Mouse (Mus musculus): ENCODE measurements around the gene Pcsk1n. TPM values are rescaled to one million over a fixed set of nuclear protein-coding genes. Genes with fewer than 3 reads are reported as not detected.

The Pcsk1n gene
- polyA plus RNA-seq, 1 experiment from 2014 or later, result 284 TPM

GRCm38 (mm10) chrX:7928270-7928790 lies 8.7 kb downstream of the Pcsk1n start, which contains the start of gene Eras:
Gene Eras (minus strand): TSS chrX:7928607.
- no peak within 1 kb of the TSS for H3K4me2 ChIP-seq (replicated peaks)
- H3K9ac ChIP-seq, result no peak within 1 kb of the TSS
- H3K27ac ChIP-seq, result no peak within 1 kb of the TSS
- no peaks in the 10 kb centered on the region for H3K9me3 ChIP-seq (ENCODE audit: control insufficient read depth, low read length)
- 0 out of 2 replicates have a peak, but pooled peaks cover 2% of the 10 kb centered on the region for H3K4me1 ChIP-seq (replicated peaks; ENCODE audit: control insufficient read depth, insufficient read depth, low read length)
- WGBS, result 12% methylated on average over 18 of the region's 19 CpGs
- no peak for DNase-seq (ENCODE audit: low spot score)
- peaks cover 27% of the 10 kb centered on the region for H3K36me3 ChIP-seq (replicated peaks; ENCODE audit: control insufficient read depth, insufficient read depth)
- no peak within 1 kb of the TSS for H3K4me3 ChIP-seq (replicated peaks; ENCODE audit: low read length)
- ATAC-seq (ENCODE audit: low FRiP score), result no peak
- H3K27me3 ChIP-seq (ENCODE audit: control insufficient read depth, insufficient read depth, low read length), result 0 out of 2 replicates have a peak, but pooled peaks cover 13% of the 10 kb centered on the region

- Histone ChIP-seq H3K27me3 (ENCODE audit: control insufficient read depth, insufficient read depth, low read length) (no peaks in the 10 kb centered on the region), H3K9ac (no peak overlapping the region), H3K9me3 (ENCODE audit: control insufficient read depth, low read length) (no peaks in the 10 kb centered on the region), H3K27ac (no peak overlapping the region), H3K4me2 (replicated peaks) (no peak overlapping the region), H3K4me1 (replicated peaks; ENCODE audit: control insufficient read depth, insufficient read depth, low read length) (no peaks in the 10 kb centered on the region), H3K4me3 (replicated peaks; ENCODE audit: low read length) (no peak overlapping the region), H3K36me3 (replicated peaks; ENCODE audit: control insufficient read depth, insufficient read depth) (peaks cover 34% of the 10 kb centered on the region)
- WGBS, result 44% methylated on average over 11 of the region's 11 CpGs
- ATAC-seq (ENCODE audit: low FRiP score), result no peak
- DNase-seq (ENCODE audit: low spot score), result no peak
Measured at GRCm38 (mm10) chrX:7936874-7937273, 17.3 kb downstream of the Pcsk1n start.

- no peaks in the 10 kb centered on the region for H3K9me3 ChIP-seq (ENCODE audit: control insufficient read depth, low read length)
- no peaks in the 10 kb centered on the region for H3K4me1 ChIP-seq (replicated peaks; ENCODE audit: control insufficient read depth, insufficient read depth, low read length)
- no peak overlapping the region for H3K9ac ChIP-seq
- H3K27me3 ChIP-seq (ENCODE audit: control insufficient read depth, insufficient read depth, low read length), result no peaks in the 10 kb centered on the region
- WGBS, result 93% methylated on average over 6 of the region's 6 CpGs
- no peak overlapping the region for H3K4me2 ChIP-seq (replicated peaks)
- no peak overlapping the region for H3K27ac ChIP-seq
- DNase-seq (ENCODE audit: low spot score) (no peak), ATAC-seq (ENCODE audit: low FRiP score) (no peak)
- H3K36me3 ChIP-seq (replicated peaks; ENCODE audit: control insufficient read depth, insufficient read depth), result peaks cover 31% of the 10 kb centered on the region
- H3K4me3 ChIP-seq (replicated peaks; ENCODE audit: low read length), result no peak overlapping the region
Measured at GRCm38 (mm10) chrX:7937667-7938066, 18.0 kb downstream of the Pcsk1n start.

DNA sequence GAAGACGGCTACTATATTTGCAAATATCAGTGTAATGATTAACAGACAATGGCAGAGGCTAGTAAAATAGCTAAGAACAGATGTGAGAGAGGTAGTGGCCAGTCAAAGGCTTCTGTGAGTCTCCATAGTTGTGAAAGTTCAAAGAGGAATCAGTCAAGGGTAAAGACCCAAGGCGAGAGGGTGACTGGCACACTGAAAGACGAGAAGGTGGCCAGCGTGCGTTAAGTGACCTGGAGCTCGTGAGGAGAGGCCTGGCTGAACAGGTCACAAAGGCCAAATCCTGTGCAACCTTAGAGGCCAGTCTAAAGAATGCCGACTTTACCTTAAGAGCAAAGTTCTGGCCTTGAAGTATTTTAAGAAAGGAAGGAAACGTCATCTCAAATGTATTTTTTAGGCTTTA lies 26.0 kb downstream of the Pcsk1n start:
- H3K4me1 ChIP-seq (replicated peaks; ENCODE audit: control insufficient read depth, insufficient read depth, low read length), result no peaks in the 10 kb centered on the region; the same call in 1 of the 2 replicates
- no peak overlapping the region for H3K27ac ChIP-seq
- no peak overlapping the region for H3K4me3 ChIP-seq (replicated peaks; ENCODE audit: low read length)
- peaks cover 6% of the 10 kb centered on the region for H3K36me3 ChIP-seq (replicated peaks; ENCODE audit: control insufficient read depth, insufficient read depth)
- no peak overlapping the region for H3K4me2 ChIP-seq (replicated peaks)
- WGBS, result 78% methylated on average over 8 of the region's 8 CpGs
- H3K27me3 ChIP-seq (ENCODE audit: control insufficient read depth, insufficient read depth, low read length), result no peaks in the 10 kb centered on the region
- DNase-seq (ENCODE audit: low spot score) (no peak), ATAC-seq (ENCODE audit: low FRiP score) (no peak)
- no peak overlapping the region for H3K9ac ChIP-seq
- H3K9me3 ChIP-seq (ENCODE audit: control insufficient read depth, low read length), result no peaks in the 10 kb centered on the region

- peak within 1 kb of the TSS; percentile 55 for H3K9ac ChIP-seq
- peak within 1 kb of the TSS; percentile 45 for H3K4me3 ChIP-seq (replicated peaks; ENCODE audit: low read length)
- WGBS, result 21% methylated on average over 37 of the region's 37 CpGs
- no peaks in the 10 kb centered on the region; the same call in 1 of the 2 replicates for H3K4me1 ChIP-seq (replicated peaks; ENCODE audit: control insufficient read depth, insufficient read depth, low read length)
- DNase-seq (ENCODE audit: low spot score) (no peak), ATAC-seq (ENCODE audit: low FRiP score) (peak; percentile 54)
- H3K27me3 ChIP-seq (ENCODE audit: control insufficient read depth, insufficient read depth, low read length), result no peaks in the 10 kb centered on the region
- H3K36me3 ChIP-seq (replicated peaks; ENCODE audit: control insufficient read depth, insufficient read depth), result peaks cover 6% of the 10 kb centered on the region
- H3K9me3 ChIP-seq (ENCODE audit: control insufficient read depth, low read length), result no peaks in the 10 kb centered on the region
- H3K27ac ChIP-seq, result peak within 1 kb of the TSS; percentile 79
- H3K4me2 ChIP-seq (replicated peaks), result peak within 1 kb of the TSS; percentile 62
Measured at GRCm38 (mm10) chrX:7947108-7947899, 27.7 kb downstream of the Pcsk1n start, which contains the start of gene Hdac6. Gene Hdac6 (minus strand): TSS chrX:7947889.

DNA sequence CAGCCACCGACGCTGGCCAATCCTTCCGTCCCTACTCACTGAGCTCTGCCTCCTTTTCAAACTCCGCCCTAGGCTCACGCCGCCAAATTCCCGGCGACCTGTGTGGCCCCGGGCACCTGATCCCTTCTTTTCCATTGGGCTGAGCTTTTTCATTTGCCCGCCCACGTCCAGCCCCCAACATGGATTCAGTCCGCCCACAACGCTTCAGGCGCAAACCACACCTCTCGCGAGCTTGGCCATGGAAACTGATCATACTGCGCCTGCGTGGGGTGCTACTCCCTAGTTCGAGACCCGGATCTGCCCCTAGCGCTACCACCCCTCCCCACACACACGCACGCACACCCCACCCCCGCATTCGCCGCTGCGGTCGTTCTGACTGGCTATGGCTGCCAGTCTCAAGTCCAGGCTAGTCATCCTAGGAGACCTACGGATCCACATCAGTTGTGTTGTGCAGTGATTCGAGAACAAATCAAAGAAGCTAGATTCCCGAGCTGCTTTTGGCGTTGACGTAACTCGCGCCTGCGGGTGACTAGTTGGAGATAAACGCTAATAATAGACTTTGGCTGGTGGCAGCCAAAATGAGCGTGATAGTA lies 28.4 kb downstream of the Pcsk1n start:
- H3K9me3 ChIP-seq (ENCODE audit: control insufficient read depth, low read length), result no peaks in the 10 kb centered on the region
- H3K36me3 ChIP-seq (replicated peaks; ENCODE audit: control insufficient read depth, insufficient read depth), result peaks cover 6% of the 10 kb centered on the region
- peak overlapping the region; percentile 45 for H3K4me3 ChIP-seq (replicated peaks; ENCODE audit: low read length)
- no peaks in the 10 kb centered on the region; the same call in 1 of the 2 replicates for H3K4me1 ChIP-seq (replicated peaks; ENCODE audit: control insufficient read depth, insufficient read depth, low read length)
- H3K27ac ChIP-seq, result peak overlapping the region; percentile 79
- 18% methylated on average over 38 of the region's 38 CpGs for WGBS
- DNase-seq (ENCODE audit: low spot score) (peak; percentile 90), ATAC-seq (ENCODE audit: low FRiP score) (peak; percentile 99; the same call in 1 of the 2 replicates)
- peak overlapping the region; percentile 53 for H3K4me2 ChIP-seq (replicated peaks)
- H3K27me3 ChIP-seq (ENCODE audit: control insufficient read depth, insufficient read depth, low read length), result no peaks in the 10 kb centered on the region
- peak overlapping the region; percentile 52 for H3K9ac ChIP-seq

- Histone ChIP-seq H3K36me3 (replicated peaks; ENCODE audit: control insufficient read depth, insufficient read depth) (no peaks in the 10 kb centered on the region), H3K4me2 (replicated peaks) (no peak overlapping the region), H3K4me3 (replicated peaks; ENCODE audit: low read length) (no peak overlapping the region), H3K4me1 (replicated peaks; ENCODE audit: control insufficient read depth, insufficient read depth, low read length) (no peaks in the 10 kb centered on the region; the same call in 1 of the 2 replicates), H3K9ac (no peak overlapping the region), H3K27me3 (ENCODE audit: control insufficient read depth, insufficient read depth, low read length) (no peaks in the 10 kb centered on the region), H3K9me3 (ENCODE audit: control insufficient read depth, low read length) (no peaks in the 10 kb centered on the region), H3K27ac (no peak overlapping the region)
- 83% methylated on average over 7 of the region's 7 CpGs for WGBS
- DNase-seq (ENCODE audit: low spot score) (no peak), ATAC-seq (ENCODE audit: low FRiP score) (no peak)
Measured at GRCm38 (mm10) chrX:7950091-7950490, 30.5 kb downstream of the Pcsk1n start.

- Histone ChIP-seq H3K4me1 (replicated peaks; ENCODE audit: control insufficient read depth, insufficient read depth, low read length) (no peaks in the 10 kb centered on the region), H3K27ac (no peak overlapping the region), H3K27me3 (ENCODE audit: control insufficient read depth, insufficient read depth, low read length) (no peaks in the 10 kb centered on the region), H3K9me3 (ENCODE audit: control insufficient read depth, low read length) (no peaks in the 10 kb centered on the region), H3K9ac (no peak overlapping the region), H3K4me3 (replicated peaks; ENCODE audit: low read length) (no peak overlapping the region), H3K4me2 (replicated peaks) (no peak overlapping the region), H3K36me3 (replicated peaks; ENCODE audit: control insufficient read depth, insufficient read depth) (no peaks in the 10 kb centered on the region)
- DNase-seq (ENCODE audit: low spot score), result no peak
- 91% methylated on average over 9 of the region's 9 CpGs for WGBS
- ATAC-seq (ENCODE audit: low FRiP score), result no peak
Measured at GRCm38 (mm10) chrX:7958868-7959267, 39.2 kb downstream of the Pcsk1n start.

DNA sequence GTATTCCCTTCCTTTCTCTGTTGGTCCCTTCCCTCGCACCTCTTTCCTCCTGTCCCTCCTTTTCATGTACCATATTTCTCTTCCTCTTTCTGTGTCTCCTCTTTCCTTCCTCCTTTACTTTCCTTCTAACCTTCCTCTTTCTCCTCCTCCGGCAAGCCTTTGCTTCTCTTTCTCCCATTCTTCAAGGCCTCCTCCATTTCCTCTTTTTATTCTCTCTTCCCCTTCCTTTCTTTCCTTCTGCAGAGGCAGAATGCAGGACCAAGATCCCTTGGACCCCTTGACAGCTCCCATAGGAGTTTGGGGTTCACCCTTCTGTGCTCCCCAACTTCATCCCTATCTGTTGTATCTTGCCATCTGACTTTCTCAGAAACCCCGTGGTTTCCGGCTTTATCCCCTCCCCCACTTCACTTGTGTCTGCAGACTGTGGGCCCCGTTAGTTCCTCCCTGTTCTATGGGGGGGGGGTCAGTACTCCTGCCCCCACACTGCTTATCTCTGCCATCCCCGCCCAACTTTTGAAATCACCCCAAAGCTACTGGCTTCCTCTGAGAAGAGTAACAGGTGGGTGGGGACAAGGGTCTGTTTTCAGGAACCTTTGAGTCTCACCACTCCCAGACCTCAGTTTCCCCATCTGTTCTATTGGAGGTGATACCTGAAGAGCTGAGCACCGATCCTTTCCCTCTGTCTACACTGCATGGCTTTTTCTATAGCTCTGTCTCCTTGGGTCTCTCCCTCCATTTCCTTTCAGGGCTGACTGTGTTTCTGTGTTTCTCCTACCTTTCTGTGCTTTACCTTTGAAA lies 44.4 kb downstream of the Pcsk1n start:
- H3K36me3 ChIP-seq (replicated peaks; ENCODE audit: control insufficient read depth, insufficient read depth), result no peaks in the 10 kb centered on the region
- 83% methylated on average over 7 of the region's 7 CpGs for WGBS
- no peak for ATAC-seq (ENCODE audit: low FRiP score)
- H3K9me3 ChIP-seq (ENCODE audit: control insufficient read depth, low read length), result no peaks in the 10 kb centered on the region
- H3K27ac ChIP-seq, result no peak overlapping the region
- no peaks in the 10 kb centered on the region for H3K27me3 ChIP-seq (ENCODE audit: control insufficient read depth, insufficient read depth, low read length)
- DNase-seq (ENCODE audit: low spot score), result no peak
- H3K4me3 ChIP-seq (replicated peaks; ENCODE audit: low read length), result no peak overlapping the region
- no peaks in the 10 kb centered on the region for H3K4me1 ChIP-seq (replicated peaks; ENCODE audit: control insufficient read depth, insufficient read depth, low read length)
- H3K9ac ChIP-seq, result no peak overlapping the region
- no peak overlapping the region for H3K4me2 ChIP-seq (replicated peaks)
